Mouse (Mus musculus) liver, adult 2 months (tissue): ENCODE measurements at regions not wholly inside any gene's neighbourhood (a gene's known extent, or its start where the extent isn't known, plus 50 kb on each side); places are given as distances from the start of the nearest gene placed in this dataset.

Experiments used
- DNase-seq: peaks from one replicate; pipeline ENCODE4 v3.0.0-alpha.2; 2011; ENCODE audit warnings: low read depth, low spot score; ENCODE audit errors: extremely low read depth
- H3K27ac ChIP-seq: fragments of 200-500 bp; replicated peaks from 2 replicates; pipeline ENCODE4 v1.5.1; 2012; ENCODE audit warnings: low read depth, mild to moderate bottlenecking, control low read depth, inconsistent platforms, low read length; ENCODE audit not compliant: insufficient read depth
- H3K27me3 ChIP-seq: fragments of 200-500 bp; 2 replicates; pipeline ENCODE4 v1.6.1; 2012; ENCODE audit warnings: mild to moderate bottlenecking, moderate library complexity, low read length, inconsistent platforms; ENCODE audit not compliant: control insufficient read depth, insufficient read depth
- H3K36me3 ChIP-seq: fragments of 200-500 bp; 2 replicates; pipeline ENCODE4 v1.6.1; 2012; ENCODE audit warnings: low read length, inconsistent platforms; ENCODE audit not compliant: control insufficient read depth, insufficient read depth
- H3K4me1 ChIP-seq: fragments of 200-500 bp; 2 replicates; pipeline ENCODE4 v1.6.1; 2011; ENCODE audit warnings: low read length; ENCODE audit not compliant: control insufficient read depth, insufficient read depth
- H3K4me3 ChIP-seq: fragments of 200-500 bp; 2 replicates; pipeline ENCODE4 v1.5.1; 2011; ENCODE audit warnings: low read depth, mild to moderate bottlenecking, control low read depth, low read length, moderate library complexity; ENCODE audit not compliant: insufficient read depth
- H3K79me2 ChIP-seq: fragments of 200-500 bp; 2 replicates; pipeline ENCODE4 v1.6.1; 2012; ENCODE audit warnings: inconsistent platforms, mild to moderate bottlenecking, low read length, moderate library complexity; ENCODE audit not compliant: control insufficient read depth, insufficient read depth
- H3K9ac ChIP-seq: fragments of 200-500 bp; 2 replicates; pipeline ENCODE4 v1.6.1; 2012; ENCODE audit warnings: low read depth, mild to moderate bottlenecking, control low read depth, inconsistent platforms, low read length
- CTCF ChIP-seq: fragments of 200-500 bp; IDR thresholded peaks from 2 replicates; pipeline ENCODE4 v1.5.1; 2011; ENCODE audit warnings: low read depth, low read length, control low read depth
- POLR2A ChIP-seq: fragments of 200-500 bp; IDR thresholded peaks from 2 replicates; pipeline ENCODE4 v1.6.1; 2011; ENCODE audit warnings: low read length, control low read depth; ENCODE audit not compliant: insufficient read depth; ENCODE audit errors: extremely low read depth
- WGBS: fragments of 180-500 bp; shearing (Covaris S2); methylation state at CpG from one replicate; pipeline ENCODE4 v1.1.7; 2018; 5-methylcytosine and 5-hydroxymethylcytosine counted together

GRCm38 (mm10) chr16:76079761-76080502 lies 57.9 kb upstream of the Samsn1 start:
- TF ChIP-seq POLR2A (no peak), CTCF (no peak)
- H3K4me1 ChIP-seq, result peaks cover 6% of the 10 kb centered on the region; the same call in 1 of the 2 replicates
- 70% methylated on average over 6 of the region's 6 CpGs for WGBS

GRCm38 (mm10) chr16:76078219-76078618 lies 56.1 kb upstream of the Samsn1 start:
- Histone ChIP-seq H3K27me3 (no peaks in the 10 kb centered on the region), H3K36me3 (no peaks in the 10 kb centered on the region), H3K79me2 (no peaks in the 10 kb centered on the region), H3K4me3 (no peak overlapping the region), H3K27ac (no peak overlapping the region), H3K9ac (no peak overlapping the region), H3K4me1 (peaks cover 6% of the 10 kb centered on the region; the same call in 1 of the 2 replicates)
- peak; percentile 80 for DNase-seq
- WGBS, result 44% methylated on average over 5 of the region's 5 CpGs
- TF ChIP-seq CTCF, result no peak
- no peak for TF ChIP-seq POLR2A

More at GRCm38 (mm10) chr16:76079761-76080502, 57.9 kb upstream of the Samsn1 start:
- Histone ChIP-seq H3K9ac (no peak overlapping the region), H3K27me3 (no peaks in the 10 kb centered on the region), H3K36me3 (no peaks in the 10 kb centered on the region), H3K27ac (no peak overlapping the region), H3K79me2 (no peaks in the 10 kb centered on the region), H3K4me3 (no peak overlapping the region)
- peak; percentile 84 for DNase-seq

GRCm38 (mm10) chr16:76076231-76076630 lies 54.1 kb upstream of the Samsn1 start:
- WGBS, result 87% methylated on average over 5 of the region's 5 CpGs
- H3K4me3 ChIP-seq, result no peak overlapping the region
- no peaks in the 10 kb centered on the region for H3K79me2 ChIP-seq
- H3K27me3 ChIP-seq, result no peaks in the 10 kb centered on the region
- no peak overlapping the region for H3K27ac ChIP-seq
- DNase-seq, result no peak
- peaks cover 6% of the 10 kb centered on the region; the same call in 1 of the 2 replicates for H3K4me1 ChIP-seq
- H3K9ac ChIP-seq, result no peak overlapping the region
- TF ChIP-seq POLR2A (no peak), CTCF (no peak)
- H3K36me3 ChIP-seq, result no peaks in the 10 kb centered on the region
